Mouse (Mus musculus): ENCODE data around the gene Olfr1410. TPM values are rescaled to one million over a fixed set of nuclear protein-coding genes. Genes with fewer than 3 reads are reported as not detected.

The Olfr1410 gene
- not detected in 2 replicates for polyA plus RNA-seq (2014; fragmentation: Nextera tagmentation; extraction: Ambion mirVana)

GRCm38 (mm10) chr1:92605482-92605881 is at the start of gene Olfr1410:
Gene Olfr1410 (plus strand): TSS chr1:92605782.
- no peaks in the 10 kb centered on the region for H3K27me3 ChIP-seq (ENCODE audit: control insufficient read depth, insufficient read depth, low read length)
- H3K4me1 ChIP-seq (ENCODE audit: control insufficient read depth, insufficient read depth, low read length) = no peaks in the 10 kb centered on the region
- H3K4me3 ChIP-seq (replicated peaks; ENCODE audit: low read depth, low read length) = no peak within 1 kb of the TSS
- no peak within 1 kb of the TSS for H3K27ac ChIP-seq (replicated peaks; ENCODE audit: low read depth, low read length)
- no peak within 1 kb of the TSS for H3K4me2 ChIP-seq (ENCODE audit: low read length)
- ATAC-seq (ENCODE audit: low FRiP score, low TSS enrichment) (no peak), DNase-seq (no peak)
- WGBS = 97% methylated on average over 1 of the region's 1 CpGs
- no peaks in the 10 kb centered on the region for H3K9me3 ChIP-seq (ENCODE audit: control insufficient read depth, low read length)
- H3K36me3 ChIP-seq (ENCODE audit: control insufficient read depth, insufficient read depth, low read length) = no peaks in the 10 kb centered on the region
- no peak within 1 kb of the TSS for H3K9ac ChIP-seq (replicated peaks; ENCODE audit: low read length)

DNA sequence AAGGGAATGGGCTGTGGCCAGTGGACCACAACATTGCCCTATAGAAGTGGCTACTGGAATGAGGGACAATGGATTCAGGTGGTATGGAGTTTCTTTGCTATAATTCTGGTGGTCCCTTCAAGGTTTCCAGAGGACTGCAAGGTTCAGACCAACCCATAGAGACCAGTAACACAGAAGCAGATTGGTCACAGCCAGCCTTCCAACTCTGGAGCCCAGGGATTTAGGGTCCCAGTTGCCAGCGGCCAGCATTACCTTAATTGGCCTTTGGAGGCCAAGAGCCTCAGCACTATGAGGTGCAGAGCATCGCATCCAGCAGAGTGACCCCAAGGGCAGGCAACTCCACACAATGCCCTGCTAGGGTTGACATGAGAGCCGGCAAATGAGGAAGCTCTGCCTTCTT is 34.6 kb upstream of the Olfr1410 start, which contains the start of gene Olfr1413:
TSS of gene Olfr1413 (plus strand) at position 301 of the 400 bp plus-strand sequence.
- Histone ChIP-seq H3K36me3 (ENCODE audit: control insufficient read depth, insufficient read depth, low read length) (no peaks in the 10 kb centered on the region), H3K27ac (replicated peaks; ENCODE audit: low read depth, low read length) (no peak within 1 kb of the TSS), H3K9ac (replicated peaks; ENCODE audit: low read length) (no peak within 1 kb of the TSS), H3K27me3 (ENCODE audit: control insufficient read depth, insufficient read depth, low read length) (no peaks in the 10 kb centered on the region), H3K9me3 (ENCODE audit: control insufficient read depth, low read length) (no peaks in the 10 kb centered on the region), H3K4me1 (ENCODE audit: control insufficient read depth, insufficient read depth, low read length) (no peaks in the 10 kb centered on the region), H3K4me3 (replicated peaks; ENCODE audit: low read depth, low read length) (no peak within 1 kb of the TSS), H3K4me2 (ENCODE audit: low read length) (no peak within 1 kb of the TSS)
- ATAC-seq (ENCODE audit: low FRiP score, low TSS enrichment) = no peak
- WGBS = 89% methylated on average over 3 of the region's 3 CpGs
- no peak for DNase-seq

- DNase-seq = no peak
- no peaks in the 10 kb centered on the region for H3K27me3 ChIP-seq (ENCODE audit: control insufficient read depth, insufficient read depth, low read length)
- H3K4me2 ChIP-seq (ENCODE audit: low read length) = no peak within 1 kb of the TSS
- H3K27ac ChIP-seq (replicated peaks; ENCODE audit: low read depth, low read length) = no peak within 1 kb of the TSS
- no peaks in the 10 kb centered on the region for H3K36me3 ChIP-seq (ENCODE audit: control insufficient read depth, insufficient read depth, low read length)
- H3K9ac ChIP-seq (replicated peaks; ENCODE audit: low read length) = no peak within 1 kb of the TSS
- H3K4me3 ChIP-seq (replicated peaks; ENCODE audit: low read depth, low read length) = no peak within 1 kb of the TSS
- H3K9me3 ChIP-seq (ENCODE audit: control insufficient read depth, low read length) = no peaks in the 10 kb centered on the region
- 90% methylated on average over 2 of the region's 2 CpGs for WGBS
- H3K4me1 ChIP-seq (ENCODE audit: control insufficient read depth, insufficient read depth, low read length) = no peaks in the 10 kb centered on the region
- no peak for ATAC-seq (ENCODE audit: low FRiP score, low TSS enrichment)
These were observed 20.1 kb upstream of the Olfr1410 start, which contains the start of gene Olfr1412 for GRCm38 (mm10) chr1:92585479-92585878. Gene Olfr1412 (plus strand): TSS chr1:92585779.

- DNase-seq (no peak), ATAC-seq (ENCODE audit: low FRiP score, low TSS enrichment) (no peak)
- H3K9me3 ChIP-seq (ENCODE audit: control insufficient read depth, low read length) = no peaks in the 10 kb centered on the region
- H3K36me3 ChIP-seq (ENCODE audit: control insufficient read depth, insufficient read depth, low read length) = no peaks in the 10 kb centered on the region
- no peak within 1 kb of the TSS for H3K9ac ChIP-seq (replicated peaks; ENCODE audit: low read length)
- no peak within 1 kb of the TSS for H3K4me3 ChIP-seq (replicated peaks; ENCODE audit: low read depth, low read length)
- no peaks in the 10 kb centered on the region for H3K4me1 ChIP-seq (ENCODE audit: control insufficient read depth, insufficient read depth, low read length)
- no peaks in the 10 kb centered on the region for H3K27me3 ChIP-seq (ENCODE audit: control insufficient read depth, insufficient read depth, low read length)
- no peak within 1 kb of the TSS for H3K27ac ChIP-seq (replicated peaks; ENCODE audit: low read depth, low read length)
- no peak within 1 kb of the TSS for H3K4me2 ChIP-seq (ENCODE audit: low read length)
These were observed 11.5 kb upstream of the Olfr1410 start, which contains the start of gene Olfr1411 for GRCm38 (mm10) chr1:92594111-92594510. Gene Olfr1411 (plus strand): TSS chr1:92594411.

DNA sequence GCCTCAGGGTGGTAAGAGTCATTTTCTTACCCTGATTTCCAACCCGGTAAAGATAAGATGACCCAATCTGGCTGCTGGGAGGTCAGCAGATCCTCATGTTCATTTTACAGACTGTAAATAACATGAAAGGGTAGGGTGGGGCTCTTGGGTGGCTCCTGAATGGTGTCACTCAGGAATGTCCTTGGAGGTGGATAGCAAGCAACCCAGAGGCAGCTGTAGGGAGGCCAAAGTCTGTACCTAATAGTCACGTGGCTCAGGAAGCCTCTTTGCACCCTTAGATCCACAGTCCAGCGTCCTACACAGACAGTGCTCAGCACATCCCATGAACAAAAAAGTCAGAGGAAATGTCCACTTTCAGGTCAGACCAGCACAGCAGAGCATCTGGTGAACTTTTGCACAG is 9.6 kb upstream of the Olfr1410 start:
- DNase-seq (no peak), ATAC-seq (ENCODE audit: low FRiP score, low TSS enrichment) (no peak)
- Histone ChIP-seq H3K4me3 (replicated peaks; ENCODE audit: low read depth, low read length) (no peak overlapping the region), H3K9me3 (ENCODE audit: control insufficient read depth, low read length) (no peaks in the 10 kb centered on the region), H3K4me1 (ENCODE audit: control insufficient read depth, insufficient read depth, low read length) (no peaks in the 10 kb centered on the region), H3K27me3 (ENCODE audit: control insufficient read depth, insufficient read depth, low read length) (no peaks in the 10 kb centered on the region), H3K36me3 (ENCODE audit: control insufficient read depth, insufficient read depth, low read length) (no peaks in the 10 kb centered on the region), H3K9ac (replicated peaks; ENCODE audit: low read length) (no peak overlapping the region), H3K27ac (replicated peaks; ENCODE audit: low read depth, low read length) (no peak overlapping the region), H3K4me2 (ENCODE audit: low read length) (no peak overlapping the region)
- 85% methylated on average over 3 of the region's 3 CpGs for WGBS

DNA sequence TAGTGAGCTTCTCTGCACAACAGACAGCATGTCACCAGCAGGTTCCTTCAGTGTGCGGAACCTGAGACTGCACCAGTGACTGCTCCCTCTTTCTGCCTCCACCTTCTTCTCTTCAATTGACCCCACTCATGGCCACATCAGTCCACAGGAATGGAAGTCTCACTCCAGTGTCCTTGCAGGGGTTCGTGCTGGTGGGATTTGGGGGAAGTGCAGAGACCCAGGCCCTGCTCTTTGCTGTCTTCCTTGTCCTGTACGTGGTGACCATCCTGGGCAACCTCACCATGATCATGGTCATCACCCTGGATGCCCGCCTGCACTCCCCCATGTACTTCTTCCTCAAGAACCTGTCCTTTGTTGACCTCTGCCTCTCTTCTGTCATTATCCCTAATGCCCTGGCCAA is 2.1 kb downstream of the Olfr1410 start:
- Histone ChIP-seq H3K27ac (replicated peaks; ENCODE audit: low read depth, low read length) (no peak overlapping the region), H3K27me3 (ENCODE audit: control insufficient read depth, insufficient read depth, low read length) (no peaks in the 10 kb centered on the region), H3K4me3 (replicated peaks; ENCODE audit: low read depth, low read length) (no peak overlapping the region), H3K4me1 (ENCODE audit: control insufficient read depth, insufficient read depth, low read length) (no peaks in the 10 kb centered on the region), H3K9me3 (ENCODE audit: control insufficient read depth, low read length) (no peaks in the 10 kb centered on the region), H3K36me3 (ENCODE audit: control insufficient read depth, insufficient read depth, low read length) (no peaks in the 10 kb centered on the region), H3K4me2 (ENCODE audit: low read length) (no peak overlapping the region), H3K9ac (replicated peaks; ENCODE audit: low read length) (no peak overlapping the region)
- DNase-seq (no peak), ATAC-seq (ENCODE audit: low FRiP score, low TSS enrichment) (no peak)
- WGBS = 79% methylated on average over 4 of the region's 4 CpGs

- ATAC-seq (ENCODE audit: low FRiP score, low TSS enrichment) = no peak
- peak; percentile 88 for DNase-seq
- Histone ChIP-seq H3K9me3 (ENCODE audit: control insufficient read depth, low read length) (no peaks in the 10 kb centered on the region), H3K36me3 (ENCODE audit: control insufficient read depth, insufficient read depth, low read length) (no peaks in the 10 kb centered on the region), H3K27ac (replicated peaks; ENCODE audit: low read depth, low read length) (no peak overlapping the region), H3K9ac (replicated peaks; ENCODE audit: low read length) (no peak overlapping the region), H3K27me3 (ENCODE audit: control insufficient read depth, insufficient read depth, low read length) (no peaks in the 10 kb centered on the region), H3K4me1 (ENCODE audit: control insufficient read depth, insufficient read depth, low read length) (0 out of 2 replicates have a peak, but pooled peaks cover 4% of the 10 kb centered on the region), H3K4me2 (ENCODE audit: low read length) (no peak overlapping the region), H3K4me3 (replicated peaks; ENCODE audit: low read depth, low read length) (no peak overlapping the region)
- WGBS = 10% methylated on average over 5 of the region's 5 CpGs
These were observed 5.4 kb downstream of the Olfr1410 start for GRCm38 (mm10) chr1:92611008-92611407.

GRCm38 (mm10) chr1:92613175-92613574 is 7.6 kb downstream of the Olfr1410 start:
- WGBS = 29% methylated on average over 4 of the region's 4 CpGs
- H3K4me1 ChIP-seq (ENCODE audit: control insufficient read depth, insufficient read depth, low read length) = 0 out of 2 replicates have a peak, but pooled peaks cover 8% of the 10 kb centered on the region
- no peak overlapping the region for H3K27ac ChIP-seq (replicated peaks; ENCODE audit: low read depth, low read length)
- no peak for ATAC-seq (ENCODE audit: low FRiP score, low TSS enrichment)
- DNase-seq = peak; percentile 15
- no peaks in the 10 kb centered on the region for H3K27me3 ChIP-seq (ENCODE audit: control insufficient read depth, insufficient read depth, low read length)
- H3K9me3 ChIP-seq (ENCODE audit: control insufficient read depth, low read length) = no peaks in the 10 kb centered on the region
- no peak overlapping the region for H3K4me2 ChIP-seq (ENCODE audit: low read length)
- no peak overlapping the region for H3K9ac ChIP-seq (replicated peaks; ENCODE audit: low read length)
- no peak overlapping the region for H3K4me3 ChIP-seq (replicated peaks; ENCODE audit: low read depth, low read length)
- no peaks in the 10 kb centered on the region for H3K36me3 ChIP-seq (ENCODE audit: control insufficient read depth, insufficient read depth, low read length)

- Histone ChIP-seq H3K27me3 (ENCODE audit: control insufficient read depth, insufficient read depth, low read length) (no peaks in the 10 kb centered on the region), H3K36me3 (ENCODE audit: control insufficient read depth, insufficient read depth, low read length) (no peaks in the 10 kb centered on the region), H3K4me2 (ENCODE audit: low read length) (no peak overlapping the region), H3K9me3 (ENCODE audit: control insufficient read depth, low read length) (no peaks in the 10 kb centered on the region), H3K4me3 (replicated peaks; ENCODE audit: low read depth, low read length) (no peak overlapping the region), H3K27ac (replicated peaks; ENCODE audit: low read depth, low read length) (no peak overlapping the region), H3K4me1 (ENCODE audit: control insufficient read depth, insufficient read depth, low read length) (0 out of 2 replicates have a peak, but pooled peaks cover 8% of the 10 kb centered on the region), H3K9ac (replicated peaks; ENCODE audit: low read length) (no peak overlapping the region)
- DNase-seq (peak; percentile 76), ATAC-seq (ENCODE audit: low FRiP score, low TSS enrichment) (no peak)
- WGBS = 10% methylated on average over 1 of the region's 1 CpGs
These were observed 8.9 kb downstream of the Olfr1410 start for GRCm38 (mm10) chr1:92614516-92614915.

All from midbrain, embryonic 14.5 days (tissue).